In genomic region chr12:117336856-117337255, GRCm38 (mm10) we compare ENCODE assay signal across 28 mouse cellular contexts.
A peak's percentile ranks its signal among the peaks of the same experiment; 100 is the strongest.
DNase-seq lines count a peak whose midpoint lies in the region; ATAC-seq and TF ChIP-seq lines count a peak whose summit lies in the region.
"Had no signal": no experiment of that assay in that cellular context is flagged by ENCODE, and none has a peak within 500 bp of the region (broad histone marks: within the 10 kb centered on the region; RNA-seq: fewer than 3 reads in every experiment).

No protein-coding gene starts in this region.

- H3K9ac ChIP-seq in forebrain, postnatal 0 days = no peak overlapping the region
- H3K9ac ChIP-seq: embryonic facial prominence, embryonic 15.5 days; forebrain, embryonic 13.5 days; intestine, embryonic 15.5 days; limb, embryonic 12.5 days; liver, embryonic 15.5 days; lung, embryonic 14.5 days; neural tube, embryonic 12.5 days had no signal

- H3K27ac ChIP-seq in forebrain, embryonic 10.5 days = peak overlapping the region; percentile 30; the same call in 1 of the 2 replicates
- H3K27ac ChIP-seq in forebrain, postnatal 0 days (ENCODE audit: low read depth, low read length) = no peak overlapping the region
- H3K27ac ChIP-seq: embryonic facial prominence, embryonic 15.5 days; forebrain, embryonic 13.5 days; intestine, embryonic 15.5 days; limb, embryonic 12.5 days; liver, embryonic 15.5 days; neural tube, embryonic 12.5 days had no signal

- H3K4me1 ChIP-seq in forebrain, embryonic 10.5 days = peaks cover 20% of the 10 kb centered on the region
- no peaks in the 10 kb centered on the region for H3K4me1 ChIP-seq in forebrain, postnatal 0 days (ENCODE audit: insufficient read depth)
- H3K4me1 ChIP-seq: embryonic facial prominence, embryonic 15.5 days; intestine, embryonic 15.5 days; liver, embryonic 15.5 days; megakaryocyte, embryonic 14.5 days had no signal

- H3K9me3 ChIP-seq in forebrain, embryonic 10.5 days = peaks cover 6% of the 10 kb centered on the region; the same call in 1 of the 2 replicates
- no peaks in the 10 kb centered on the region for H3K9me3 ChIP-seq in forebrain, postnatal 0 days (ENCODE audit: low read length)
- H3K9me3 ChIP-seq: embryonic facial prominence, embryonic 15.5 days; forebrain, embryonic 13.5 days; intestine, embryonic 15.5 days; liver, embryonic 15.5 days; neural tube, embryonic 12.5 days had no signal

- 77% methylated on average over 4 of the region's 4 CpGs for WGBS in forebrain, embryonic 10.5 days
- WGBS in forebrain, postnatal 0 days = 71% methylated on average over 4 of the region's 4 CpGs

- TF ChIP-seq CTCF in forebrain, postnatal 0 days (IDR thresholded peaks at IDR 0.05; ENCODE audit: low read depth) = no peak

- no peak overlapping the region for H3K4me2 ChIP-seq in forebrain, postnatal 0 days (ENCODE audit: low read depth)
- H3K4me2 ChIP-seq: embryonic facial prominence, embryonic 15.5 days; forebrain, embryonic 13.5 days; heart, embryonic 11.5 days; intestine, embryonic 15.5 days; limb, embryonic 12.5 days; liver, embryonic 15.5 days; lung, embryonic 14.5 days; neural tube, embryonic 12.5 days had no signal

- H3K27me3 ChIP-seq in forebrain, embryonic 10.5 days (ENCODE audit: poor library complexity, severe bottlenecking) = no peaks in the 10 kb centered on the region; the same call in 1 of the 2 replicates
- H3K27me3 ChIP-seq in forebrain, postnatal 0 days (ENCODE audit: insufficient read depth, low read length) = no peaks in the 10 kb centered on the region
- H3K27me3 ChIP-seq: embryonic facial prominence, embryonic 15.5 days; forebrain, embryonic 13.5 days; intestine, embryonic 15.5 days; limb, embryonic 12.5 days; liver, embryonic 15.5 days; megakaryocyte, embryonic 14.5 days; neural tube, embryonic 12.5 days had no signal

- ATAC-seq in forebrain, postnatal 0 days = no peak
- peak; percentile 94 for ATAC-seq in megakaryocyte progenitor cell, adult 5-6 weeks (replicated peaks; ENCODE audit: poor library complexity)
- ATAC-seq: forebrain, embryonic 13.5 days; intestine, embryonic 15.5 days; midbrain, embryonic 16.5 days had no signal

- DNase-seq in forebrain, embryonic 10.5 days (ENCODE audit: extremely low spot score, low spot score) = no peak
- DNase-seq in forebrain, postnatal 0 days = no peak
- peak; percentile 3 for DNase-seq in spleen, postnatal 36 days (ENCODE audit: low spot score in 2 of 2)
- DNase-seq in spleen, adult 18-20 months = no peak
- DNase-seq in thymus, postnatal 36 days = peak; percentile 38 to 47
- no peak for DNase-seq in left cerebral cortex, postnatal 4 days
- DNase-seq in kidney, adult 9 months = no peak
- DNase-seq: adrenal gland, postnatal 25 days; cerebellum, adult 11-12 months; cerebellum, adult 9-11 months; gastrocnemius, postnatal 14 days; heart, adult 18-20 months; heart, postnatal 36 days; kidney, adult 8-10 months; kidney, postnatal 10 days; layer of hippocampus, adult 9-11 months; lung, embryonic 14.5 days had no signal

- no peak overlapping the region for H3K4me3 ChIP-seq in forebrain, embryonic 10.5 days
- H3K4me3 ChIP-seq in forebrain, postnatal 0 days (ENCODE audit: low read depth, low read length) = no peak overlapping the region
- H3K4me3 ChIP-seq: embryonic facial prominence, embryonic 15.5 days; forebrain, embryonic 13.5 days; intestine, embryonic 15.5 days; limb, embryonic 12.5 days; liver, embryonic 15.5 days; megakaryocyte, embryonic 14.5 days; myocyte; neural tube, embryonic 12.5 days had no signal

- intact Hi-C loops in left cerebral cortex, postnatal 4 days (cut with DNase I) = no loop called here

- no peaks in the 10 kb centered on the region for H3K36me3 ChIP-seq in forebrain, embryonic 10.5 days (replicated peaks)
- H3K36me3 ChIP-seq in forebrain, postnatal 0 days (ENCODE audit: insufficient read depth) = no peaks in the 10 kb centered on the region
- H3K36me3 ChIP-seq: embryonic facial prominence, embryonic 15.5 days; intestine, embryonic 15.5 days; limb, embryonic 12.5 days; liver, embryonic 15.5 days; neural tube, embryonic 12.5 days had no signal

Comparison
In these comparisons a context has a peak if more than half of its experiments do, and no peak if none do; other contexts are left out.
1. DNase-seq: peak in spleen, postnatal 36 days (2 of 2) and thymus, postnatal 36 days (2 of 2); none in forebrain, embryonic 10.5 days (single experiment), forebrain, postnatal 0 days (single experiment), spleen, adult 18-20 months (0 of 2), left cerebral cortex, postnatal 4 days (single experiment) and kidney, adult 9 months (single experiment).